Mouse (Mus musculus) MEL (cell line): ENCODE measurements at regions not wholly inside any gene's neighbourhood (a gene's known extent, or its start where the extent isn't known, plus 50 kb on each side); places are given as distances from the start of the nearest gene placed in this dataset.

Experiments
- DNase-seq: peaks from one replicate; pipeline ENCODE4 v3.0.0; 2011; ENCODE audit warnings: low read depth, low spot score
- H3K27ac ChIP-seq: 2 replicates; pipeline ENCODE4 v1.5.1; 2012; ENCODE audit warnings: low read depth, mild to moderate bottlenecking, control low read depth, low read length, moderate library complexity; ENCODE audit not compliant: control insufficient read depth
- H3K27me3 ChIP-seq, 2 experiments: fragments of 150-350 bp in 1 of 2; sonication (generic) in 1 of 2; 2 replicates each; pipeline ENCODE4 v1.6.1; 2012; ENCODE audit warnings: low read length in 2 of 2, mild to moderate bottlenecking in 2 of 2, improper control_type of control experiment in 1 of 2, moderate library complexity in 1 of 2; ENCODE audit not compliant: insufficient read depth in 2 of 2, control insufficient read depth in 1 of 2
- H3K36me3 ChIP-seq, 2 experiments: 2 replicates each; pipeline ENCODE4 v1.6.1; 2012 to 2014; ENCODE audit warnings: low read length in 2 of 2, improper control_type of control experiment in 1 of 2, inconsistent platforms in 1 of 2, mild to moderate bottlenecking in 1 of 2; ENCODE audit not compliant: insufficient read depth in 2 of 2, control insufficient read depth in 1 of 2
- H3K4me1 ChIP-seq, 2 experiments: fragments of 150-350 bp in 1 of 2; sonication (generic) in 1 of 2; 2 replicates each; pipeline ENCODE4 v1.6.1; 2012; ENCODE audit warnings: low read length in 2 of 2, improper control_type of control experiment in 1 of 2, mild to moderate bottlenecking in 1 of 2; ENCODE audit not compliant: insufficient read depth in 2 of 2, control insufficient read depth in 1 of 2
- H3K4me3 ChIP-seq, 2 experiments: fragments of 150-350 bp in 1 of 2; sonication (generic) in 1 of 2; 2 replicates each; pipeline ENCODE4 v1.5.1; 2012; ENCODE audit warnings: low read depth in 2 of 2, low read length in 2 of 2, mild to moderate bottlenecking in 2 of 2, moderate library complexity in 2 of 2, control low read depth in 1 of 2, improper control_type of control experiment in 1 of 2; ENCODE audit not compliant: control insufficient read depth in 1 of 2, insufficient read depth in 1 of 2
- H3K79me2 ChIP-seq: 2 replicates; pipeline ENCODE4 v1.6.1; 2012; ENCODE audit warnings: mild to moderate bottlenecking, low read length, moderate library complexity; ENCODE audit not compliant: control insufficient read depth, poor library complexity, insufficient read depth
- H3K9ac ChIP-seq: 2 replicates; pipeline ENCODE4 v1.6.1; 2012; ENCODE audit warnings: low read depth, mild to moderate bottlenecking, control low read depth, low read length, moderate library complexity; ENCODE audit not compliant: control insufficient read depth, poor library complexity, severe bottlenecking
- H3K9me3 ChIP-seq: fragments of 150-350 bp; sonication (generic); replicated peaks from 2 replicates; pipeline ENCODE4 v1.6.1; 2012; ENCODE audit warnings: mild to moderate bottlenecking, low read length, improper control_type of control experiment, moderate library complexity; ENCODE audit not compliant: insufficient read depth
- CTCF ChIP-seq, 3 experiments: IDR thresholded peaks in 2 of 3; conservative IDR thresholded peaks in 1 of 3; 2 replicates each; pipeline ENCODE4 v1.5.1; 2011 to 2012; ENCODE audit warnings: low read length in 3 of 3, low read depth in 2 of 3, mild to moderate bottlenecking in 2 of 3, improper control_type of control experiment in 1 of 3, inconsistent platforms in 1 of 3, mixed read lengths in 1 of 3, moderate library complexity in 1 of 3; ENCODE audit not compliant: control insufficient read depth in 1 of 3, insufficient read depth in 1 of 3, poor library complexity in 1 of 3, severe bottlenecking in 1 of 3
- ELF1 ChIP-seq: IDR thresholded peaks from 2 replicates; pipeline ENCODE4 v1.6.1; 2014; ENCODE audit warnings: low read depth, mild to moderate bottlenecking, inconsistent platforms, low read length, improper control_type of control experiment, moderate library complexity
- HCFC1 ChIP-seq: IDR thresholded peaks from 2 replicates; pipeline ENCODE4 v1.6.1; 2012; ENCODE audit warnings: low read depth, mild to moderate bottlenecking, inconsistent platforms, low read length, improper control_type of control experiment, moderate library complexity
- KAT2A ChIP-seq: conservative IDR thresholded peaks from 2 replicates; pipeline ENCODE4 v1.6.1; 2012; ENCODE audit warnings: low read depth, low read length, improper control_type of control experiment, inconsistent platforms
- MXI1 ChIP-seq: IDR thresholded peaks from 2 replicates; pipeline ENCODE4 v1.6.1; 2011; ENCODE audit warnings: mild to moderate bottlenecking, low read depth, low read length, improper control_type of control experiment
- NELFE ChIP-seq: IDR thresholded peaks from 2 replicates; pipeline ENCODE4 v1.6.1; 2011; ENCODE audit warnings: low read depth, low read length, improper control_type of control experiment
- POLR2AphosphoS2 ChIP-seq: IDR thresholded peaks from 2 replicates; pipeline ENCODE4 v1.6.1; 2011; ENCODE audit warnings: low read length, improper control_type of control experiment
- POLR2AphosphoS5 ChIP-seq: IDR thresholded peaks from 2 replicates; pipeline ENCODE4 v1.6.1; 2012; ENCODE audit warnings: low read depth, borderline replicate concordance, mild to moderate bottlenecking, inconsistent platforms, low read length, moderate library complexity, mixed read lengths
- TBP ChIP-seq: IDR thresholded peaks from 2 replicates; pipeline ENCODE4 v1.8.0; 2011; ENCODE audit warnings: low read depth, low read length, improper control_type of control experiment
- TCF12 ChIP-seq: IDR thresholded peaks from 2 replicates; pipeline ENCODE4 v1.6.1; 2014; ENCODE audit warnings: low read depth, mild to moderate bottlenecking, inconsistent platforms, low read length, improper control_type of control experiment, moderate library complexity
- USF2 ChIP-seq, 2 experiments: IDR thresholded peaks; 2 replicates each; pipeline ENCODE4 v1.6.1; 2011 to 2012; ENCODE audit warnings: improper control_type of control experiment in 2 of 2, low read length in 2 of 2, borderline replicate concordance in 1 of 2, inconsistent platforms in 1 of 2, low read depth in 1 of 2, mild to moderate bottlenecking in 1 of 2; ENCODE audit not compliant: insufficient read depth in 1 of 2
- ZKSCAN1 ChIP-seq: IDR thresholded peaks from 2 replicates; pipeline ENCODE4 v1.6.1; 2012; ENCODE audit warnings: low read depth, mild to moderate bottlenecking, inconsistent platforms, low read length, improper control_type of control experiment, moderate library complexity
- ZMIZ1 ChIP-seq: IDR thresholded peaks from 2 replicates; pipeline ENCODE4 v1.6.1; 2012; ENCODE audit warnings: low read depth, mild to moderate bottlenecking, inconsistent platforms, low read length, improper control_type of control experiment, moderate library complexity
- ZNF384 ChIP-seq: IDR thresholded peaks from 2 replicates; pipeline ENCODE4 v1.6.1; 2012; ENCODE audit warnings: low read depth, mild to moderate bottlenecking, inconsistent platforms, low read length, improper control_type of control experiment

- Histone ChIP-seq H3K4me3 (no peak overlapping the region), H3K9me3 (no peaks in the 10 kb centered on the region), H3K79me2 (no peaks in the 10 kb centered on the region), H3K36me3 (no peaks in the 10 kb centered on the region), H3K9ac (no peak overlapping the region), H3K27me3 (no peaks in the 10 kb centered on the region), H3K4me1 (no peaks in the 10 kb centered on the region), H3K27ac (no peak overlapping the region)
- DNase-seq: no peak
- no peak for TF ChIP-seq ELF1
- no peak for TF ChIP-seq ZNF384
- TF ChIP-seq TBP: no peak
- TF ChIP-seq CTCF (IDR thresholded peaks at IDR 0.05 in 2 of 3, conservative IDR thresholded peaks at IDR 0.05 in 1 of 3; ENCODE audit: control insufficient read depth in 1 of 3, insufficient read depth in 1 of 3, low read depth in 2 of 3, low read length in 3 of 3, poor library complexity in 1 of 3, severe bottlenecking in 1 of 3): no peak
- no peak for TF ChIP-seq KAT2A
- TF ChIP-seq, all 39 proteins: peak for 0
Observed at GRCm38 (mm10) chr8:109361575-109362361, 132.1 kb upstream of the Pmfbp1 start.

- Histone ChIP-seq H3K27ac (no peak overlapping the region), H3K79me2 (no peaks in the 10 kb centered on the region), H3K4me3 (no peak overlapping the region), H3K36me3 (no peaks in the 10 kb centered on the region), H3K4me1 (no peaks in the 10 kb centered on the region), H3K9me3 (no peaks in the 10 kb centered on the region), H3K9ac (no peak overlapping the region), H3K27me3 (no peaks in the 10 kb centered on the region)
- TF ChIP-seq TBP (no peak), MXI1 (no peak), USF2 (IDR thresholded peaks at IDR 0.05; ENCODE audit: borderline replicate concordance in 1 of 2, insufficient read depth in 1 of 2, low read depth in 1 of 2, low read length in 2 of 2) (no peak), ZKSCAN1 (no peak), TCF12 (no peak), HCFC1 (no peak), POLR2AphosphoS5 (no peak), POLR2AphosphoS2 (no peak), ZMIZ1 (no peak), NELFE (no peak)
- DNase-seq: no peak
Observed at GRCm38 (mm10) chr8:109363185-109363845, 130.5 kb upstream of the Pmfbp1 start.
